Mouse (Mus musculus): ENCODE data around the gene Hdac9.

DNA sequence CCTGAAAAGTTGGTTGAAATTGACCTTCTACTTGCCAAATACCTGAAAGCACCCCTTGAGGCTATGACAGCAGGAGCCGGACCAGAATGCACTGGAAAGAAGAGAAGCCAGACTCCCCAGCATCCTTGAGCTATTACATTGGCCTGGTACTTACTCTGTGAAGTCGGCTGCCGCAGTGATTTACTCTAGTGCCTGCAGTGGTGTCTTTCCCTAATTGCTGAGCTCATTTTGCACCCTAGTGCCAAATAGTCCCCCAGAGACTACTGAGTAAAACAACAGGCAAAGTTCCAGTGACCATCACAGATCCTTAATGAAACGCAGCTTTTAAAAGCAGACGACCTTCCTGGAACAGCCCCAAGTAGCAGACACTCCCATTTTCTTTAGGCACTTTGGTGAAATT, 761.2 kb downstream of the Hdac9 start:
- TF ChIP-seq CTCF (IDR thresholded peaks at IDR 0.05; ENCODE audit: control insufficient read depth, insufficient read depth, low read length) = no peak
- TF ChIP-seq POLR2A (IDR thresholded peaks at IDR 0.05; ENCODE audit: borderline replicate concordance, control insufficient read depth, low read depth, low read length) = no peak
